Mouse (Mus musculus) gastrocnemius, postnatal 4 days (tissue): Measurements from ENCODE around the gene Ptgfrn. TPM values are rescaled to one million over a fixed set of nuclear protein-coding genes. Genes with fewer than 3 reads are reported as not detected.

Source experiments
- DNase-seq, 2 experiments: peaks; one replicate each; pipeline ENCODE4 v3.0.0; 2021 to 2022; ENCODE audit warnings: low spot score in 2 of 2, mixed read lengths in 2 of 2
- total RNA-seq, 2 experiments: library from RNA; stranded (reverse); gene quantifications; 2 replicates each; pipeline ENCODE4 v1.2.3; 2021

Ptgfrn gene
- total RNA-seq, 2 experiments from 2014 or later: 87.5 to 90.5 TPM

GRCm38 (mm10) chr3:101047586-101048275 lies 62.3 kb downstream of the Ptgfrn start:
- DNase-seq: peak in 1 of 2 experiments; percentile 38

- peak in 1 of 2 experiments; percentile 74 for DNase-seq
These were observed 64.6 kb downstream of the Ptgfrn start for GRCm38 (mm10) chr3:101045431-101045830.

DNA sequence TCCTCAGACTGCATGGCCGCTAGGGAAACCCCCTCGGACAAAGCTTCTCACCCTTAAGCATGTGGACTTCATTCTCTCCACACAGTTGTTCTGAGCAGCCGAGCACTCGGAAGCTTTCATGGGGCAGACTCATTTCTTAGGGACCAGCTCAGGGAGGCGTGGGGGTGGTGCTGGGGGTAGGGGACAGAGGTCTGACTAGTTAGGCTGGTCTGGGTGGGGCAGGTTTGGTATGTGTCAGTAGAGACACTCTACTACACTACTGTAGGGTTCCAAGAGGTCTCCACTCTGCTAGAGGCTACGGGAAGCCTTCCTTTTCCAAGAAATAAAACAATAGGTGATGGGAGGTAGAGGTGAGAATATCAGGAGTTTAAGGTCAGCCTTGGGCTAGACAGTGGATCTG lies 65.4 kb downstream of the Ptgfrn start:
- DNase-seq: no peak

GRCm38 (mm10) chr3:101041997-101042396 lies 68.1 kb downstream of the Ptgfrn start:
- no peak for DNase-seq

- no peak for DNase-seq
These were observed 72.0 kb downstream of the Ptgfrn start for GRCm38 (mm10) chr3:101037984-101038545.

DNA sequence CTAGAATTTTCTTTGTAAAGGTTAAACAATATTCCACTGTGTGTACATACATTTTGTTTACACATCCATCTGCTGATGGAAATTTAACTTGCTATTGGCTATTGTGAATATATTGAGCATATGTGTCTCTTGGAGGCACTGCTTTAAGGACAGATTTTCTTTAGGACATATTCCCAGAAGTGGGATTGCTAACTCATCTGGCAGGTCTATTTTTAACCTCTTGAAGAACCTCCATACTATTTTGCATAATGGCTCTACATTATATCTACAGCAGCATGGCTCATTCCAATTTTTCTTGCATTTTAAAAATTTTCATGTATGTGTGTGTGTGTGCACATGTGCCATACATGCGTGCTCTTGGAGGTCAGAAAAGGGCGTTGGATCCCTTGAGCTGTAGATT lies 74.1 kb downstream of the Ptgfrn start:
- DNase-seq: no peak

DNA sequence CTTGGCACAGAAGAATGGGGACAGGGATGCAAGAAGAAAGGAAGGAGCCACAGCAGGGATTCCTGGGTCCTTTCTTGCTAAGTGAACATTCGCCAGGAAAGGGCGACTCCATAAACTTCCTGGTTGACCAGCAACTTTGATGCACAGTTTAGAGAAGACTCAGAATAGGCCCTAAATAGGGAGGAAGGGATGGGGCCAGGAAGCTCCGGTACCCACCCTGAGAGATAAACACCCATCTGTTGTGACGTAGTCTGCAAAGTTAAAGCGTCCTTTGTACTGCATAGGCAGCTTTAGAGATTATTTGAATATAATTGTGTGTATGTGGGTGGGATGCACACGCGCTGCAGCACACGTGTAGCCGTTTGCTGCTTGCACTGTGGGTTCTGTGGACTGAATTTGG lies 75.6 kb downstream of the Ptgfrn start:
- DNase-seq: no peak

DNA sequence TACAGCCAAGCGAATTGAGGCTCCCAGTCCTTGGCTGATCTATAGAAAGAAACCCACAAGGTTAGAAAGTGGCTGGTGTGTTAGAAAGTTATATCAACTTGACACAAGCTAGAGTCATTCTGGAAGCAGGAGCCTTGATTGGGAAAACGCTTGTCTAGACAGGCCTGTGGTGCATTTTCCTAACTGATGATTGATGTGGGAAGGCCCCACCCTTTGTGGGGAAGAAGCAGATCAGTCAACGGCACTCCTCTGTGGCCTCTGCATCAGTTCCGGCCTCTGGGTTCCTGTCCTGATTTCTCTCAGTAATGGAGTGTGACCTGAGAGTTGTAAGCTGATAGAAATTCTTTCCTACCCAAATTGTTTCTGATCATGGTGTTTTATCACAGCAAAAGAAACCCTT lies 76.4 kb downstream of the Ptgfrn start:
- DNase-seq: no peak

DNA sequence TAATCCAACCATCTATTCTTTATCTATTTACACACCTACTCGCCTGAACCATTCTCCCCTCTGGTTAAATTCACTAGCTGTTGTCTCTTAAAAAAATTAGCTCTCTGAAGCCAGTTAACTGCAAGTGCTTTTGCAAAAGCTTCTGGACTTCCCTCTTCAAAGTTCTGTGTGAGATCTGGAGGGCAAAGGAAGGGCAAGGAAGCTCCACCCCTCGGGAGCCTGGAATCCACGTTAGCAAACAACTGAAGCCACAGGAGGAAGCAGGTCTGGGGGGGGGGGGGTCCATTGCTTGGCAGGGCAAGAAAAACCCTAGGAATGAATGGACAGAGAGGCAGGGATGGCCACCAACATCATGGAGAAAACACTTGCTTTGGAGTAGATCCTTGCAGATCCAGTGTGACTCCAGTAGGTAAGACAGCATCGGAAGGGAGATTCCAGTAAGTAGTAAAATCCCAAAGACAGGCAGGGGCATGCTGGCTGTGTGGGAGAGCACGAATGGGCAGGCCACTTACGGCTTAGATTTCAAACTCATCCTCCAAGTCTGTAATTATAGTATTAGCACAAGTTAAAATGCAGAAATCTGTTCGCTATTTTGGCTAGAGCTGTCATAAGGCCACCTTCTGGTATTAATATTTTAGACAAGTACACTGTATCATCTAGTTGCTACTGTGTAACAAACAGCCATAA lies 78.5 kb downstream of the Ptgfrn start:
- DNase-seq: no peak

DNA sequence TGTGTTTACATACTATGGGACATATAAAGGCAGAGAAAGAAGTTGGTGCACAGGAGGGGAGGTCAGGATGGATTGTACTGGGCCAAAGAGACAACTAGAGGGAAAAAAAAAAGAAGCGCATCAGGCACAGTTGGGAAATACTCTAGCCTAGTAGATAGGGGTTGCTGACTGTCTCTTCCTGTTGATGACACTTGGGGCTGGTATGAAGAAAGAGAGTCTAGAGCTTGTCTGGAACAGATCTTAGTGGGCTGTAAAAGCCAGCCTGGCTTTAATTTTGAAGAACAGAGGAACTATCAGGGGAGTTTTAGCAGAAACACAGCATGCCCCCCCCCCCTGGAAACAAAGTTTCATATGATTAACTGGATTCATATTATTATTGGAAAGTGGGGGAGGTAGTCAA lies 79.4 kb downstream of the Ptgfrn start:
- no peak for DNase-seq

DNA sequence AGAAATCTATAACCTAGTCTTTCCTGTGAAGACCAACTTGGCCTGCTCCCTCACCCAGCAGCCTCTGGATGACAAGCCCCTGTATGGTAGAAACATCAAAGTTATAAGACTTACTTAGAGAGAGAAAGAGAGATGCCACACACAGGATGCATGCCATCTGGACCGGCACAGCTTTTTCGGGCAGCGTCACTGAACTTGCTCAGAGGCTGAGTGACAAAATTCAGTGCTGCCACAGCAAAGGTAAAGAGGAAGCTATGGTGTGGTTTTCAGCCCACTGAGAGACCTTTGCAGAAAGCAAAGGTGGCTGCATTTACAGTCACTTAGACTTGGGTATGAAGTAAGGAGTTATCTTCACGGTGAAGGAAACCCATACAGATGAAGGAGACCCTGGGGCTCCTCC lies 80.7 kb downstream of the Ptgfrn start, which contains the start of gene Cd101:
Cd101 (minus strand) TSS at position 218 of the 400 bp plus-strand sequence.
- DNase-seq: no peak

- DNase-seq: no peak
These were observed 83.3 kb downstream of the Ptgfrn start for GRCm38 (mm10) chr3:101026741-101027140.

DNA sequence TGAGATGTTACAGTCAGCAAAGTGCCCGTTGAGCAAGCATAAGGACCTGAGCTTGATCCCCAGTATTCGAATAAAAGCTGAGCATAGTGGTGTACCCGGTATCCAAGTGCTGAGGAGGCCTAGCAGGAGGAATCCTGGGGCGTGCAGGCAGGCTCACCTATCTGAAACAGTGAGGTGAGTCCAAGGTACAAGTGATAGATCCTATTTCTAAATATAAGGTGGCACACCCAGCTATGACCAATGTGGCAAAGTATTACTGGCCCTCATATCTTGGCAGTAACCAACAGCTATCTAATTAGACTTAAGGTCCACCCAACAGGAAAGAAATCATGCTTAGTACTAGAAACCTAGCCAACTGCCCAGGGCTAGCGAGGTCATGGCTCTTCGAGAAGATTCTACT lies 87.1 kb downstream of the Ptgfrn start:
- no peak for DNase-seq

GRCm38 (mm10) chr3:101021481-101022051 lies 88.5 kb downstream of the Ptgfrn start:
- no peak for DNase-seq

- DNase-seq: no peak
These were observed 89.0 kb downstream of the Ptgfrn start for GRCm38 (mm10) chr3:101021073-101021472.

DNA sequence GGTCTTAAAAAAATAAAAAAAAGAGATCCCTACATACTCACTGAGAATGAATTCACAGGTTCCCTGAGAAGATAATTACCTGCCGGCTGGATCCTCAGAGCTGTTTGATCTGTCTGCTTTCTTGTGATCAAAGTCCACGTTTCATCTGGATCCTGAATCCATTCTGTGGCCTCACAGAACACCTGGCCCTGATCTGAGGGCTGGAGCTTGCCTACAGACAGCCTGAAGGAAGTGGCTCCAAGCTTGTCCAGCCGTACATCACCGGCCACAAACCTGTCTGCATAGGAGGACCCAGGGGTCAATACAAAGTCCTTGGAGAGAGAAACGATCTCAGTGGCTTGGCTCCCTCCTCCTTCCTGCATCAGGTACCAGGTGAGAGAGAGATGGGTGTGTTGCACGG lies 91.6 kb downstream of the Ptgfrn start:
- no peak for DNase-seq

DNA sequence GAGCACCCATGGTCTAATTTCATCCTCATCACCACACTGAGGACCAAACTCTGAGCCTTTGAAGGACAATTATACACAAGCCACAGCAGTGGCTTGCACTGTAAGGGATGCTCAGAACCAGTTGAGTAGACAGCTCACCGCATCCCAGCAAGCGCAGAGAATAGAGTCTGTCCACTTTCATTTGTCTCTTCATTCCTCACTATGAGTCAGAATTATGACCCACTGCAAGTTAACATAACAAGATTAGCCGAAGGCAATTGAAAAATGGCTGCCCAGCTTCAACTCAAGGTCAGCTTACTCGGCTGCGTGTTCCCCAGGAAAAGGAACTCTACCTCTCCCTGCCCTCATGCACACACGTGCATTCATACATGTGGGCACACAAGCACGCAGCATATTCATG lies 94.0 kb downstream of the Ptgfrn start:
- DNase-seq: no peak

DNA sequence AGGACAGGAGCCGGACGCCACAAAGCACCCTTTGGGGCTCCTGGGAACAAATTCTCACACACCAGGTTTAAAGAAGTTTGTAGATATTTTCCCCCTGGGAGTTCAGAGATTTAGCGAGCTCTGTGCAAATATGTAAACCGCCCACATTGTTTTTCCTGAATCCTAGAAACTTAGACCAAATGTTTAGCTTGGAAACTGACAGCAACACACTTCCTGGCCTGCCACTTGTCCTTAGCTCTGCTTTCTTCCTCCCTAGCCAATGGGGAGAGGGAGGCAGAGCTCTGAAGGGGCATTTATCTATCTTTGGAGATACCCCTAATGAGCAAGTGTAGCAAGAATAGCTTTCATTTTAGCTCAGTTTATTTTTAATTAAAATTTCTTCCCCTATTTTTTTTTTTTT lies 94.8 kb downstream of the Ptgfrn start:
- DNase-seq: no peak

- no peak for DNase-seq
These were observed 96.5 kb downstream of the Ptgfrn start for GRCm38 (mm10) chr3:101013536-101013935.

GRCm38 (mm10) chr3:101013005-101013404 lies 97.1 kb downstream of the Ptgfrn start:
- DNase-seq: no peak

- no peak for DNase-seq
These were observed 97.5 kb downstream of the Ptgfrn start for GRCm38 (mm10) chr3:101012597-101012996.

- DNase-seq: peak in 1 of 2 experiments; percentile 24
These were observed 97.9 kb downstream of the Ptgfrn start for GRCm38 (mm10) chr3:101012131-101012571.
